Mouse (Mus musculus) kidney, adult 9 months (tissue): Measurements from ENCODE around the gene Cdkal1.

Source experiments
- DNase-seq: peaks from one replicate; pipeline ENCODE4 v3.0.0; 2022

Gene Cdkal1

DNA sequence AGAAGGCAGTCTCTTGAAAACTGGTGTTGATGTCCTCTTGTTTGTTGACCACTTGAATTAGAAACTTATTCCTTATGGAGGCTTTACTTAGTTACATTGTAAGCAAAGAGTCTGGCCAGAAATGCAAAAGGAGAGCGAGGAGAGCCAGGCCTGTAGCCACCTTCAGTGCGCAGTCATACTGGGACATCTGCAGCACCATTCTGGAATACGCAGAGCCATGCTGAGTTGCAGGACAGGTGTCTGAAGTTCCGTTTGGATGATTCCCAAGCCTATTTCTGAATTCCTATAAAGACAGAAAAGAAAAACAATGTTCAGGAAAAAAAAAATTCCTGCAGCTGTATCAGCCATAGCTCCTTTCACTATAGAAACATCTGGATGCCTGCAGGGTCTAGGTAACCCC is 529.5 kb downstream of the Cdkal1 start:
- no peak for DNase-seq

DNA sequence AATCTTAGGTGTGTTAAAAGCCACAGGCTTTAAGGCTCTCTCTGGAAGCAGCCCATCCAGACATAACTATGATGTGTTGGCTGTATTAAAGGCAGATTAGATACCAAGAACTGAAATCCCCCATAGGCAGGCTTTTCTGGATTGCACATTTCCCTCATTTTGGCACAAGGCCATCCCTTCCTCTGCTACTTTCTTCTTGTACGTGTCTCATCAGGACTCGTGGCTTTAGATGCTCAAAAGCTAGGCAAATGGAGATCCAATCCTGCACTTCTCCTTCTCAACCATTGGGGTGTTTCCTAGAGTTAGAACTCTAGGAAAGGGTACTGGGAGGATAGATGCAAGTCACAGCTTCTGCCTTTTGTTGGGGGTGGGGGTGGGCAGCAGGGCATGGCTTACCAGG is 535.1 kb downstream of the Cdkal1 start:
- no peak for DNase-seq

DNA sequence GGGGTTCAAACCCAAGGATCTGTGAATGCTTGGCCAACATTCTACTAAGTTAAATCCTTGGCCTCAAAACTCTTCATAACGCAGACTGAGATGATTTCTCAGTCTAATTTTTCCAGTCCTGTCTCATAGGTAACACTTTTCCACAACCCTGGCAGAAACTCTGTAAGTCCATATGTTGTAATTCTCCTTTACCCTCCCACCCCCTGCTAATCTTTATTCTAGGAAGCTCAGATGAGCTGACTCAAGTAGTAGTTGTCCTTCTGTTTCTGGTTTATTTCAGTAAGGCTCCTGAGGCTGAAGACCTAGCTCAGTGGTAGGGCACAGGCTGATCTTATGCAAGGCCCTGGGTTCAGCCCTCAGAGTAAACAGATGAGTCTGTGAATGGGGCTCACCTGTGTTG is 537.8 kb downstream of the Cdkal1 start:
- no peak for DNase-seq

DNA sequence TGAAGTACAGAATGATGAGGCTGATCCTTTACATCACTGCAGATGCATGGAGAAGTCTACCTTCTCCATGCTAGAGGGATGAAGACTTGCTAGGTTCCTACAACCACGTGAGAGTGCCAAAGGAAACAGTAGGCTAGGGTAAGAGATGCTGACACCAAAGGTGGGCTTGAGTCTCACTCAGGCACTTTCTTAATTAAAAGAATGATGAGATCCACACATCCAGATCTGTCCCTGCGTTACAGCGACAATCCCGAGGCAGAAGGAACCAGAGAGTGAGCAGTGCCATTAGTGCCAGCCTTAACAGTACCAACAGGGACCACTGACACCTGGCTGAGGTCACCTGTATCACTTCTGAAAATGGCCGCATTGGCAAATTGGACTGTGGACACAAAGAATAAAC is 539.2 kb downstream of the Cdkal1 start:
- DNase-seq, result no peak

DNA sequence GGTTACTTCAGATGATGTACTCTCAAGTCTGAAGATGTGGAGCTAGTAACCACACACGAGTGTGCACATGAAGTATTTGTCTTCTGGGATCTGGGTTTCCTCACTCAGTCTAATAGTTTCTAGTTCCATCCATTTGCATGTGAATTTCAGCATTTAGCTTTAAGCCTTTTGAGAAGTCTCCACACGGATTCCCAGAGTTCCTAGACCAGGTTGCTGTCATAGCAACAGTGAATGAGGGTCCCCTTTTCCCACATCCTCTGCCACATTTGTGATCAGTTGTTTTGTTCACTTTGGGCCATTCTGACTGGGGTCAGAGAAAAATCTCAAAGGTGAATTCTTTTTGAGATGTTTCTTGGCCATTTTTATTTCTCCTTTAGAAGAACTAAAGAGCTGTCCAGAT is 543.4 kb downstream of the Cdkal1 start:
- DNase-seq, result no peak

DNA sequence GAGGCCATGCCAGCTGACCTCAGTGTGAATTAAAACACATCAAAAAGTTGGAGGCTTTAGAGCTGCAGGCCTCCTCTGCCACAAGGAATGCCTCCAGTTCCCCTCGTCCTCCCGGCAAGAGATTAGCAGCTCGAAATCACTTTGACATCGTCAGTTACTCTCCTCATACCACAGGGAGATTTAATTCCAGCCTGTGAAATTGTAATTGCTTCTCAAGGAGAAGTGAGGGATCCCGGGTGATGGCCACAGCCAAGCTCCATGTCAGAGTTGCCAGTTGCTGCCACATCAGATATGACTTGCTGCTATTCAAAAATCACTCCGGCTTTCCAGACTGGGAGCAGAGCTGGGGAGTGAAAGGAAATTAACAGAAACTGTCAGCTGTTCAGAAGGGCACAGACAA is 548.1 kb downstream of the Cdkal1 start:
- no peak for DNase-seq

DNA sequence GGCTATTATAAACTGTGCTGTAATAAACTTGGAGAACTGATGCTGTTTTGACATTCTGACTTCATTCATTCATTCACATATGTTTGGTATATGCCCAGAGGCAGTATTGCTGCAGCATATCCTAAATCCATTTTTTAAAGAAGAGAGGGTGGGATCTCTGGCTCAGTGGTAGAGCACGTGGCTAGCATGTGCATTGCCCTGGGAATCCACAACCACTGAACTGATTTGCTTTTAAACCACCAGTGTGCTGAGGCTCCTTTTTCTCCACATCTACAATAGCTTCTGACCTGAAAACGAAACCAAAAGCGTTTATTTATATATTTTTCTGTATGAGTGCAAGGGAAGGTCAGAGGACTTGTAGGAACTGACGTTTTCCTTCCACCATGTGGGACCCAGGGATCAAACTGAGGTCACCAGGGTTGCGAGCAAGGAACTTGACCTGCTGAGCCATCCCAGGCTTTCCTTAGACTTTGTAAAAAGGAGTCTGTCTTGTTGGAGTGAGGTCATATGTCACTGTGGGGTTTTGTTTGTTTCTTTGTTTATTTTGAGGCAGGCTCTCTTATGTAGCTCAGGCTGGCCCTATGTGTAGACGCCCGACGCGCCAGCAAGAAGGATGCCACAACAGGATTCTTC is 562.8 kb downstream of the Cdkal1 start:
- DNase-seq, result peak; percentile 56

DNA sequence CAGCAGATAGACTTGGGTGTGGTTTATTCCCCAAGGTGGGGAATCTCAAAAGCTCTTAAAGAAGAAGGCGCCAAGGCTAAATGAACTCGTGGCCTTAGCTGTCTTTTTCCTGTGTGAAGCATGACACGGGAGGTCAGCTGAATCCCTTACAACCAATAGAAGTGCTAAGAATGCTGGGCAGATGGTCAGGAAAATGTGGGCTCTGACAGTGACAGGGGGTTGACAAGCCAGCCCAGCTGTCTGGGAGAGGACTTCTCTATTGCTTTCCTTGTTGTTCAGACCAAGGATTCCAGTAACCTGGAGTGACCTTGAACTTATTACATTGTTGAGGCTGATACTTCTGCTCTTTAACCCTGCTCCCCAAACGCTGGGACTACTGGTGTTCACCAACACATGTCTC is 564.9 kb downstream of the Cdkal1 start:
- DNase-seq, result no peak

DNA sequence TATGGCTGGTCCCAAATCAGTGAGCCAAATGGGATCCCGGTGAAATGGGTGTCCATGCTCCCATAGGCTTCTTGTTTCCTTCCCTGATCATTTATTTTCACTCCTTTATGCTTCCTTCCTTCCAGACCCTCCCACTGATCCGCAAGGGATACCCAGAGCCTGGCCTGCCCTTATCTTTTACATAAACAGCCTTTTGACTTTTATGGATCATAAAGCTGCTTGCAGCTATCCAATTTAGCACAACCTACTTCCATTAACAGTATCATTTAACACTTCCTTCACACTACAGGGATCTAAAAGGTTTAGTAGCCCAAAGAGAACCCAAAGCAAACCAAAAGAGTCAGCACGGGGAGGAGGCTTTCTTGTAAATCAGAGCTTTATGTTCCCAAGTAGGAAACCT is 570.4 kb downstream of the Cdkal1 start:
- no peak for DNase-seq

DNA sequence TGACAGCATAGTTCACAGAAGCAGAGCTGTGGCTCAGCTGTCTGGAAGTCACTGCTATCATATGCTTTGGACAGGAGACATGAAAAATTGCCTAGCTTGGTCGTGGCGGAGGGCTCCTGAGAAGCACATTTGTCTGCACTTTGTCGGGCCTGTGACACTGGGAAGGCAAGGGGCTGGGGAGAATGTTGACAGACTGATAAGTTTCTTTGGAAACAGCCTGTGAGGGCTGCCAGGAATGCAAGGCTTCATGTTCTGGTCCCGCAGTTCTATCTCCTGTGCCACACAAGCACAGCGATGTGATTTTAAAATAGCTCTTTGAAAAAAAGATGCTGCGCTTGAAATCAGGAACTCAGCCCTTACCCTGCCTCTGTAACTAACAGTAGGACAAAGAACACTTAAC is 573.9 kb downstream of the Cdkal1 start:
- DNase-seq, result no peak

DNA sequence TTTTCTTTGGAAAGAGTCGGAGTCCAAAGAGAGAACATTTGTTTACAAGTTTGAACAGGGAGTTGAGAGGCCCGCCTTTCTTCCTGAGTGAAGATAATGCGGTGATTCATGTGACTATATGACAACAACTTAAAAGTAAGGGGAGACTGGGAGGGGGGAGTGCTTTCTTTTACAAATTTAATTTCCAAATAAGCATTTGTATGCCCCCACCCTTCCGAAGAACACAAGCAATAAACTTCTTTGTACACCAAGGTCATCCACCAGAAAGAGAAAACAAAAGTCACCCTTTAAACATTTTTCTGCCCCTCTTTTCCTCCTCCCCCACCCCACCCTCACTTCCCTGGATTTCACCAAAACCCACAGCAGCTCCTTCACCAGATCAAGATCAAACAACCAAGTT is 577.3 kb downstream of the Cdkal1 start:
- DNase-seq, result no peak

DNA sequence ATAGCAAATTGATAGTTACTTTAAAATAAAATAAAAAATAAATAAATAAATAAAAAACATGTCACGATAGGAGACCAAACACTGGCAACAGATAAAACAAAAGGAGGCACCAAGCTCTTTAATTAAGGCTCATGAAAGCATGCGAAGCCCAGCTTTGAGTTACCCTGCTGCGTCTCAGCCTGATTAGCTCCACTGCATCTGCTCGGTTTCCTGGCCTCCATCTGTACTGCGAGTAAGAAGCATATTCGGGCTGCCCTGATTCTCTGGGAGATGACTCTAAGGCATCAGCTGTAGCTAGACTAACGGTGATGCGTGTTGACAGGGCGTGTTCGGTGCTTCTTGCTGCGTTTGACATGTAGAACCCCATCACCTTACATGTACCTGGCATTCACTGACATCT is 581.2 kb downstream of the Cdkal1 start:
- DNase-seq, result no peak

DNA sequence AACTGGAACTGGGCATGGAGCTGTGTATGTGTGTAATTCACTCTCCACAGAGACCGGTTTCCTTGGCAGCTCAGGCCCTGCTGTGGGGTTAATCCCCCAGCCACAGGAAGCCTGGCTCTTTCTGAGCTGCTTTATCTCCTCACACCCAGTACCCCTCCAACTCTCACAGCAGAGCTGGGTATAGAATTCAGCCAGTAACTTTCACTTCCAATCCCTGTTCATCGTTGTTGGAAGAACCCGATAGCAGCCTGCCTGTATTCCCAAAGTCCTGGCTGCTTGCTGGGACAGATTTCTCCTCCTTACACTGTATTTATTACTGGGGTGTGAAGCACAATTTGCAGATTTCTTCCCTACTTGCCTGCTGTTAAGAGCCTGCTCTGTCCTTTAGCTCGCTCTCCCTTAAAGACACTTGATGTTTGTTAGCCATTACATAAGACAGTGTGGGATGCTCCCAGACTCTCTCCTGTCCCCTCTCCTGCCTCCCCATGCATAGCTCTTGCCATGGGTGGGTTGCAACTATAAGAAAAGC is 581.7 kb downstream of the Cdkal1 start:
- DNase-seq, result no peak

DNA sequence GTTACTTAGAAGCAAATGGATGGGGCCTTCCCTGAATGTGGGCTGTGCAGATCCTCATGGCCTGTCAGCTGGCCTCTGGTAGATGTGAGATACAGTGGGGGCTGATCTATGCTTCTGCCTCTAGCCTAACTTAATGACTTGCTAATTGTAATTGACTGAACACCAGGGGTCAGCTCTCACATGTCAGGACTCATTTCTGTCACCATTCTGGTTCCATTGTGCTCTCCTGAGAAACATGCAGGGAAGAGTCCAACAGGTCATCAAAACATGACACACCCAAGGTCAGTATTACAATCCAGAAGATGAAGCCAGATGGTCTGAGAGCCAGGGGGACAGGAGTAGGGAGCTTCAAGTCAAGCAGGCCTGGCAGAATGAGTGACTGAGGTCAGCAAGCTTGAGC is 584.0 kb downstream of the Cdkal1 start:
- DNase-seq, result no peak

DNA sequence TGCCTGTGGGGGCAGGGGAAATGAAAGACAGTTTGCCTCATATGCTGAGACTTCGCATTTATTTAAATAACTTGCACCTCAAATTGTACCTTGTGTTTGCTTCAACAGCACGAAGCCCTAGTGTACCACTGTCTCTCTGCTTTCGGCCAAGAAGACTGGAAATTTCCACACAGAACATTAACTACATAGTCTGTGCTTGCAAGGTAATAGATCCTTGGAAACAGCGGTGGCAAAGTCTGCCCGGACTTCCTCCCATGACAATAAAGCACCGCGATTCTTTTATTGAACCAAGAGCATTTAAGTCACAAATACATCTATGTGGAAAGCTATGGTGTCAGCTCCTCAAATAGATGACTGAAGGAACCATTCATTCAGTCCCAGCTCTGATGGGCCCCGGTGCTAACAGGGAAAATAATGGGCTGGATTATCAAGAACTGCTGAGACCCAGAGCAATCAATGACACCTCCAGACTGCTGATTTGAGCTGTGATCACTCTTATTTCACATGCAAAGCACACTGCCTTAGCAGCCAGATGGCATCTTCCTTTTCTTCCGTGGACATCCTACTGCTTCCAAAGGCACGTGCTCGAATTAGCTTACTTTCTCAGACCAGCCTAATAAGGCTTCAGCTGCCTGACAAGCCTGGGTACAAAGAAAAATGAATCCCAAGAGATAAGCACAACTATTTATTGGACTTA is 591.3 kb downstream of the Cdkal1 start:
- no peak for DNase-seq

DNA sequence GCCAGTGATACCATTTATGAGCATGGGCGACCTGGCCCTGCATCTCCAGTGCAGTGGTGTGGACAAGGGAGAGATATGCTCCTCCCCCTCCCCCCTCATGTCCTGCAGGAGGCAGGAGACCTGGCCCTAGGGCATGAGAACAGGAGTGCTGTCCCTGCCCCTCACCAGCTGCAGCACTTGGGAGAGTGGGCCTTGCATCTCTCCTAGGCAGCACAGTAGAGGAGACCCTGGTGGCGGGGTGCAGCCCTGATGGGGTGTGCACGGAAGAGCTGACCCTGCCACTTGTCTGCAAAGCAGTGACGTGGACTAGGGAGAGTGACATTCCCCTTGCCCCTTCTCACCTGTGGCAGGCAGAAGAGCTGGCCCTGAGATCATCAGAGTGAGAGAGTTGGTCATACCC is 593.3 kb downstream of the Cdkal1 start:
- no peak for DNase-seq

DNA sequence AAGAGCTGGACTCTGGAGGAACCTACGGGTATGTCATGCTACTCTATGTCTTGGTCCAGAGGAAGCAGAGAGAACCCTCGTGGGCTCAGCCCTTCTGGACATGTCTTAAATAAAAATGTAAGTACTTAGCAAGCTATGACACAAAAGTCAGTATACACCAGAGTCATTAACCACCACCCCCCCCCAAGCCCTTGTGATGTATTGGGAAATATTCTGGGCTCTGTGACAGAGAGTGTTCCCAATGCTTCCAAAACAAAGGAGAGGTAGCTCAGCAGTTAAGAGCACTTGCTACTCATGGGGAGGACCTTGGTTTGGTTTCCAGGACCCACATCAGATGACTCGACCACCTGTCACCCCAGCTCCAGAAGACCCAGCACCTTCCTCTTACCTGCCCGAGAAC is 606.9 kb downstream of the Cdkal1 start:
- DNase-seq, result no peak

DNA sequence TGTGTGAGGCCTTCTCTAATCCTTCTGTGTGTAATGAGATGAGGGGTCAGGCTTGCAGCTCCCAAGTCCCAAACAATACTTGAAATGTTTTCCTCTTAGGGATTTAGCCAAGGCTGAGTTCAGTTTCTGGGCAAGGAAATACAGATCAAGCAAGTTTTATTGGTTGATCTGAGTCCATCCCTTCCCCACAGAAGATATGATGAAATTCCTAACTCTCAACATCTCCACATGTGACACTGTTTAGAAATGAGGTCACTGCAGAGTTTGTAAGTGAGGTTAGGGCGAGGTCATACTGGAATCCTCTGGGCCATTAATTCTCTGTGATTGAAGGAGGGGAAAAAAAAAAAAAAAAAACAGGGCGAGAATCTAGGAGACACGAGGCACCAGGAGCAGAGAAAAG is 607.7 kb downstream of the Cdkal1 start:
- DNase-seq, result no peak

DNA sequence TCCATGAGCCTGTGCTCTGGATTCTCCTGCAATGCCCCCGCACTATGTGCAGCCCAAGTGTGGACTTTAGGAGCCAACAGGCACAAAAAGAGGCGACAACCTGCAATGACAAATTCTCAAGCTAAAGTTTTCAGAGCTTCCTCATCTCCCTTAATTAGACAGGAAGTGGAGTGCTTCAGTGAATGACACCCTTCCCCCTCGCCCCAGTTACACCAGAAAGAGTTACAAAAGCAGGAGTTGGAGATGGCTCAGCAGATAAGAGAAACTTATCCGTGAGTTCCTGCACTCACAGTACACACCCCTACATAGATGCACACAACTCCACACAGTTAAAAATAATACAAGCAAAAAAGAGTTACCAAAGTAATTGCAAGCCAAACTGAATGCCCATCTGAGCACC is 620.4 kb downstream of the Cdkal1 start:
- DNase-seq, result no peak

DNA sequence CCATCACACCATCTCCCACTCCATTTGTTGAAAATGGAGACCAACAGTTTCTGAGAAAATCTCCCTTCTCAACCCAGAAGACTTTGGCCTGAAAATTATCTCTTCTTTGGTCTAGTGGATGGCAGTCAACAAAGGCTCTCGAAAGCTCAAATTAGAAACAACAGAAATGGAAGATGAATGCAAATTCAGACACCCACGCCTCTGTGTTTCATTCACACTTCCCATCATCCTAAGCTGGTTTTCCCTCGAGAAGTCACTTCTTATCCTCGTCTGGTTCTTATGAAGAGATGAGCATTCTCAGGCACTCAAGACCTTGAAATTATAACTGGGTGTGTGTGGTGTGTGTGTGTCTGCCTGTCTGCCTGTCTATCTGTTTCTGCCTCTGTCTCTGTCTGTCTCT is 621.0 kb downstream of the Cdkal1 start:
- no peak for DNase-seq

DNA sequence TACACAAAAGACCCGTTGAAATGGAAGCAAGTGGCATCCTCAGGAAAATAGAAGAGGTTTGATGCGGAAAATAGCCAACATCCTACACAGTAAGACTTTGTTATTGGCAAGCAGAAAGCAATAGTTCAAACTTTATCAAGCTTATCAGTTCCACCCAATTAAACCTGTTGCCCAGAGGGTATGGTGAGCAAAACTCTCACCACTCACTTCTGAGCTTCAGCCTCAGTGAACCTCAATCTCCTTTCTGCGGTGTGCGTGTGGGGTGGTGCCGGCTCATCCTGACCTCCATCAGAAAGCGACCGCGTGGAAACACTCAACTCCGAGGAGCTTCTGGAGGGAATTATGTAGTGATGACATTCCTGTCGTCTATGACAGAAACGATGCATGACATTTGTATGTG is 621.5 kb downstream of the Cdkal1 start:
- no peak for DNase-seq

DNA sequence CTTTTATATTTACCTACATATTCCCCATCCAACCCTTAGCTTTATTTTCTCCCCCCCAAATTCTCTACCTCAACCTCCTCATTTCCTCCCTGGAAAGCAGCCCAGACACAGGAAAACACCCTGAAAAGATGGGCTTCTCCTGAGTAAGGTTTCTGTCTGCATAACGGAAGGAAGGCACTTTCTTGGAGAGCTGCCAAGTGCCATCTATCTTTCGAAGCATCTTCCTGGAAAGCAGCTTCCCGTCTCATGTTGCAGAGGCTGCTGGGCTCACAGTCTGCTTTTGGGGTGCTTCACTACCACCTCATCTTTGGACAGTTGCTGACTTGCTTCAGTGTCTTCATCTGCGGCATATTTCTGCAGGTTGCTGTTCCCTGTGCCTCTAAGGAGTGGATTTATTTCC is 622.8 kb downstream of the Cdkal1 start:
- peak; percentile 62 for DNase-seq

DNA sequence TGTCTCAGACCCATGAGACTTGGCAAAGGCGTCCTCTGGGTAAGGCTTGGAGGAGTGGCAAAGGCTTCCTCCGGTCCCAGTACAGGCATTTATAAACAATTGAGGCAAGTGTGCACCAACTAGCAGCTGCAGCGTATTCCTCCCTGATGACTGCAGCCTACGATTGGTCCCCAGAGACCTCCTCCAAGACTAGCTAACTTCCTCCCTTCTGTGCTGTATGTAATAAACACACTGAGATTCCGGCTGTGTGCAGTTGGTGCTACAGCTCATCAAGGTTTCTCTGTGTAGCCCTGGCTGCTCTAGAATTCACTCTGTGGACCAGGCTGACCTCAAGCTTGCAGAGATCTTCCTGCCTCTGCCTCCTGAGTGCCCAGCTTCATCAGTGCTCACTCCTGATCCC is 630.7 kb downstream of the Cdkal1 start:
- no peak for DNase-seq

DNA sequence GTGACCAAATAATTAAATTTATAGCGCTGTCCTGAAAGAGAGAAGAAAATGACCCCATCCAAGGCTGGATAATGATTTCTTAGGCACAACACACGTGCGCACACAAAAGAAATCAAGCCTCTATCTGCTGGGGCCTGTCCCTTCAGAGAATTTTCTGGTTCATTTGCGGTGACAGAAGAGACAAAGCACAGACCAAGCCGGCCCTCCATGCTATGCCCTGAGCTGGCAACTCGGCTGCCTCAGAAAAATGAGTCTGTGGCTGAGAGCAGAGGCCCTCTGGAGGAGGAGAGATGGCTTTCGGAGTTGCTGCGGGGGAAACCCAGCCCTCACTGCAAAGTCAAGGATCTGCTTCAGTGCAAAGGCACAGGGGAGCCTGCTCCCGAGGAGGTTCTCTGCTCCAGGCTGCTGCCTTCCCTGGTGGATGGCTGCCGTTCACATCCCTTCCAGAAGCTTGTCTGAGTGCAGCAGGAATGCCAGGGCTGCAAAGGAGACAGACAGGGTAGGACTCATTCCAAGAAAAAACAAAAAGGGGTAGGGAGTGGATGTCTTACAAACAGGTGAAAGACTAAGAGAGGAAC is 633.1 kb downstream of the Cdkal1 start:
- DNase-seq, result no peak

DNA sequence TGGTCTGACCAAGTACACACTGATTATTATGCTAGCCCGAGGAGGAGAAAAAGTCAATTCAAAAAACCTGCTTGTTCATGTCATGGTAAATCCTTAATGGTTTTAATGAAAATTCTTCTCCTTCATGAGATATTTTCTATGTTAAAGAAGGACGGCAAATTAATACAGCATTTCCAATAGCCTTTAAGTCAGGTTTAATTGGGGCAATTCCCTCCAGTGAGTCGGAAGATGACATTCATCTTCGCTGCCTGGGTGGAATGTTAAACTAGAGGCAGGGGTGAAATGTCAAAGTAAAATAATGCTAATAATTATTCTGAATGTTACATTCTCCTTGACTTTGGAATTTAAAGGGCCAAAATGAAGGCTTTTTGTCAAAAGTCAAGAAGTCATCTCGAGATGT is 633.8 kb downstream of the Cdkal1 start:
- DNase-seq, result no peak
